8 mouse cellular contexts compared by ENCODE assay signal in the genomic region with DNA sequence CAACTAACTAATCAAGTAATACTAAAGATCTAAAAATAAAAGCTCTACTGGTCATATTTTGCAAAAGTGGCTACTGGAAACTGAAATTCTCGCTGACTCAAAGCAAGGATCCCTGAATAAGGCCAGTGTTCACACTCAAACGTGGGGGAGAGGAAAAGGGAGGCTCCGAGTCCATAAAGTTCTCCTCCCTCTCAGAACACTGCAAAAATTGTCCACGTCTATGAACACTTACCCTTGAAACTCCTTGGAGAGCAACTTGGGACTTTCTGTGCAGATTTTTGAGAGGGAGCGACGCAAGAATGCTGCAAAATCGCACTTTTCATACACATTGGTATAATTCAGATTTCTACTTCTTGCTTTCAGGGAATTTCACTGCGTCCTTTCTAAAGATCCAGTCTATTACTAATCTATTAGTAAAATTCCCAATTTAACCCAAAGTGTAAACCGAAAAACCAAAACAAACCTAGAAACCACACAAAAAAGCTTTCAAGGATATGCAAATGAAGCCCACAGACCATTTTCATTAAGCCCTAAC. TPM values are rescaled to one million over a fixed set of nuclear protein-coding genes. Genes with fewer than 3 reads are reported as not detected.
DNase-seq lines count a peak whose midpoint lies in the region; ATAC-seq and TF ChIP-seq lines count a peak whose summit lies in the region.

No protein-coding gene starts in this region.

- H3K27ac ChIP-seq in kidney, embryonic 14.5 days (ENCODE audit: low read depth, low read length): peak overlapping the region; percentile 99
- H3K27ac ChIP-seq in bone marrow macrophage, adult 2 months (ENCODE audit: insufficient read depth, low read depth, low read length): peak overlapping the region; percentile 19; the same call in 1 of the 2 replicates
- peak overlapping the region; percentile 99 for H3K27ac ChIP-seq in lung, postnatal 0 days (ENCODE audit: low read length)

- H3K27me3 ChIP-seq in kidney, embryonic 14.5 days (ENCODE audit: control insufficient read depth, insufficient read depth, low read length): no peaks in the 10 kb centered on the region
- no peaks in the 10 kb centered on the region for H3K27me3 ChIP-seq in lung, postnatal 0 days (replicated peaks; ENCODE audit: insufficient read depth, low read length)

- DNase-seq in kidney, postnatal 25 days: no peak
- peak; percentile 24 to 35 for DNase-seq in heart, postnatal 10 days
- DNase-seq in lung, postnatal 0 days (ENCODE audit: low spot score): peak; percentile 64
- DNase-seq in left cerebral cortex, postnatal 14 days (ENCODE audit: low spot score in 2 of 2): no peak
- DNase-seq in adrenal gland, postnatal 14 days: no peak

- peak overlapping the region; percentile 98 for H3K4me3 ChIP-seq in kidney, embryonic 14.5 days (ENCODE audit: low read length)
- H3K4me3 ChIP-seq in bone marrow macrophage, adult 2 months (ENCODE audit: insufficient read depth, low read length): peak overlapping the region; percentile 84
- H3K4me3 ChIP-seq in lung, postnatal 0 days (ENCODE audit: low read depth, low read length): peak overlapping the region; percentile 97

- no peak for ATAC-seq in kidney, embryonic 14.5 days (ENCODE audit: low FRiP score, low TSS enrichment)
- no peak for ATAC-seq in lung, postnatal 0 days
- ATAC-seq in activated CD4-positive, CD25-positive, alpha-beta regulatory T cell, adult 4 months: no peak

- H3K4me1 ChIP-seq in kidney, embryonic 14.5 days (ENCODE audit: control insufficient read depth, insufficient read depth, low read length): peaks cover 10% of the 10 kb centered on the region; the same call in 1 of the 2 replicates
- H3K4me1 ChIP-seq in bone marrow macrophage, adult 2 months (ENCODE audit: control insufficient read depth, insufficient read depth, low read length): no peaks in the 10 kb centered on the region
- H3K4me1 ChIP-seq in lung, postnatal 0 days (ENCODE audit: insufficient read depth, low read depth, low read length): peaks cover 9% of the 10 kb centered on the region; the same call in 1 of the 2 replicates

- no peaks in the 10 kb centered on the region for H3K9me3 ChIP-seq in kidney, embryonic 14.5 days (ENCODE audit: control insufficient read depth, low read length)
- H3K9me3 ChIP-seq in lung, postnatal 0 days (ENCODE audit: low read length): no peaks in the 10 kb centered on the region

- no peak for TF ChIP-seq EP300 in lung, postnatal 0 days (IDR thresholded peaks at IDR 0.05)

- H3K4me2 ChIP-seq in kidney, embryonic 14.5 days (replicated peaks; ENCODE audit: low read depth, low read length): peak overlapping the region; percentile 63
- peak overlapping the region; percentile 60 for H3K4me2 ChIP-seq in lung, postnatal 0 days (replicated peaks; ENCODE audit: low read depth, low read length)

- TF ChIP-seq CTCF in bone marrow macrophage, adult 2 months (IDR thresholded peaks at IDR 0.05; ENCODE audit: low read depth, low read length): no peak
- no peak for TF ChIP-seq CTCF in lung, postnatal 0 days (IDR thresholded peaks at IDR 0.05)

- H3K9ac ChIP-seq in kidney, embryonic 14.5 days (ENCODE audit: low read depth, low read length): peak overlapping the region; percentile 95
- peak overlapping the region; percentile 93 for H3K9ac ChIP-seq in lung, postnatal 0 days (replicated peaks; ENCODE audit: low read depth)

- WGBS in kidney, embryonic 14.5 days: 7% methylated on average over 9 of the region's 9 CpGs
- 4% methylated on average over 9 of the region's 9 CpGs for WGBS in lung, postnatal 0 days

- peaks cover 3% of the 10 kb centered on the region; the same call in 1 of the 2 replicates for H3K36me3 ChIP-seq in kidney, embryonic 14.5 days (ENCODE audit: control insufficient read depth, insufficient read depth, low read length)
- no peaks in the 10 kb centered on the region for H3K36me3 ChIP-seq in lung, postnatal 0 days (ENCODE audit: insufficient read depth, low read length)

- intact Hi-C loops in heart, postnatal 10 days (cut with DNase I): loop anchor here (2.0 kb wide), 1 partner anchor 77 kb away; the partner anchor contains the start of gene Ppm1d
- intact Hi-C loops in left cerebral cortex, postnatal 14 days (cut with DNase I): loop anchor here (5.0 kb wide), 1 partner anchor 79 kb away; the partner anchor contains the start of gene Ppm1d

- no peak for TF ChIP-seq POLR2A in bone marrow macrophage, adult 2 months (IDR thresholded peaks at IDR 0.05; ENCODE audit: borderline replicate concordance, low read depth, low read length)

RNA-seq across cellular contexts. Expression of gene Appbp2, which starts 1.2 kb away (rescaled TPM):
- polyA plus RNA-seq in kidney, embryonic 14.5 days (2014; fragmentation: Nextera tagmentation; extraction: Ambion mirVana): 44.2 and 64.6 TPM in 2 replicates
- 14.9 and 15.5 TPM in 2 replicates for polyA plus RNA-seq in bone marrow macrophage, adult 2 months (2012; ENCODE audit: insufficient read depth, insufficient read length, missing spikeins)
- 10 to 100 TPM; 28.7 to 29.1 TPM for total RNA-seq in heart, postnatal 10 days (2021)
- polyA plus RNA-seq in lung, postnatal 0 days (2015; fragmentation: Nextera tagmentation; extraction: Ambion mirVana): 25.9 and 27.4 TPM in 2 replicates
- 10 to 100 TPM; 13.4 to 17.3 TPM for polyA plus RNA-seq in activated CD4-positive, CD25-positive, alpha-beta regulatory T cell, adult 4 months (2017; shearing (Covaris generic))
- total RNA-seq in left cerebral cortex, postnatal 14 days (2021): 10 to 100 TPM; 62.9 to 65.2 TPM
- total RNA-seq in adrenal gland, postnatal 14 days (2021): 43.0 and 43.3 TPM in 2 replicates

Comparison
In these comparisons a context has a peak if more than half of its experiments do, and no peak if none do; other contexts are left out.
1. H3K27ac ChIP-seq: peak in every context shown above with its lines; median percentile 99 in kidney, embryonic 14.5 days; 99 in lung, postnatal 0 days; 19 in bone marrow macrophage, adult 2 months.
2. DNase-seq: peak in heart, postnatal 10 days (2 of 2) and lung, postnatal 0 days (single experiment); none in kidney, postnatal 25 days (0 of 2), left cerebral cortex, postnatal 14 days (0 of 2) and adrenal gland, postnatal 14 days (single experiment).
3. Peak in every context shown above with its lines, with median percentiles within 50 percentile points of each other: H3K4me3 ChIP-seq.